Mouse (Mus musculus): Measurements from ENCODE around the gene Tcf25. TPM values are rescaled to one million over a fixed set of nuclear protein-coding genes. Genes with fewer than 3 reads are reported as not detected.
"Not testable (repeated sequence)": the region's sequence is repeated elsewhere in the genome, so short reads cannot be mapped to it uniquely, and the experiment has no call there.

The Tcf25 gene
- total RNA-seq, 2 experiments from 2014 or later, result 565 to 596 TPM

- no peak for DNase-seq (ENCODE audit: low spot score in 2 of 2)
Measured at GRCm38 (mm10) chr8:123426511-123427509, 53.3 kb downstream of the Tcf25 start.

GRCm38 (mm10) chr8:123427639-123428275 is 54.2 kb downstream of the Tcf25 start:
- no peak for DNase-seq (ENCODE audit: low spot score in 2 of 2)

DNA sequence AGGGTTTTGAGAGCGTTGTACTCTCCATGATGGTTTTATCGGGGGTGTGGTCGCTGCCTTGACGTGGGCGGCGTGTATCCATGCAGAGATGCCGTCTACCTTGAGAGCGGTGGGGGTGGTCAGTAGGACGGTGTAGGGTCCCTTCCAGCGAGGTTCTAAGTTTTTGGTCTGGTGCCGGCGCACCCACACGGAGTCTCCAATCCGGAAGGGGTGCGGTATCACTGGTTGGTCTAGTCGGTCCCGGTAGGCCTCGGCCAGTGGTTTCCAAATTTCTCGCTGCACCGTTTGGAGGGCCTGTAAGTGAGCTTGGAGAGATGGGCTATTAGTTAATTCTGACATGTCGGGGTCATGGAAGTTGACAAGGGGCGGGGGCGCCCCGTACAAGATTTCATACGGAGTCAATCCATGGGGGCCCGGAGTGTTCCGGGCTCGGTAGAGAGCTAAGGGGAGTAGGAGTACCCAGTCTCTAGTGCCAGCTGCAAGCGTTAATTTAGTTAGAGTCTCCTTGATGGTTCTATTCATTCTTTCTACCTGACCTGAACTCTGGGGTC is 54.9 kb downstream of the Tcf25 start:
- DNase-seq (ENCODE audit: low spot score in 2 of 2), result no peak

GRCm38 (mm10) chr8:123428939-123429721 is 55.6 kb downstream of the Tcf25 start:
- no peak for DNase-seq (ENCODE audit: low spot score in 2 of 2)

GRCm38 (mm10) chr8:123429722-123430013 is 56.1 kb downstream of the Tcf25 start:
- not testable (repeated sequence) for DNase-seq (ENCODE audit: low spot score in 2 of 2)

DNA sequence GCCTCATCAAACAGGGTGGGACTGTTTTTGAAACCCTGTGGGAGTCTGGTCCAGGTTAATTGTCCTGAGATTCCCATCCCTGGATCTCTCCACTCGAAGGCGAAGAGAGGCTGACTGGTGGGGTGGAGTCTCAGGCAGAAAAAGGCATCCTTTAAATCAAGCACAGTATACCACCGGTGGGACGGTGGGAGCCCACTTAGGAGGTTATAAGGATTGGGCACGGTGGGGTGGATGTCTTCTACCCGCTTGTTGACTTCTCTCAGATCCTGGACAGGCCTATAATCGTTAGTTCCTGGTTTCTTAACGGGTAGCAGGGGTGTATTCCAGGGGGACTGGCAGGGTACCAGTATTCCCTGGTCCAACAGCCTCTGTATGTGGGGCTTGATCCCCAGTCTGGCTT is 57.4 kb downstream of the Tcf25 start:
- not testable (repeated sequence) for DNase-seq (ENCODE audit: low spot score in 2 of 2)

- DNase-seq (ENCODE audit: low spot score in 2 of 2), result no peak
Measured at GRCm38 (mm10) chr8:123431616-123432365, 58.2 kb downstream of the Tcf25 start.

DNA sequence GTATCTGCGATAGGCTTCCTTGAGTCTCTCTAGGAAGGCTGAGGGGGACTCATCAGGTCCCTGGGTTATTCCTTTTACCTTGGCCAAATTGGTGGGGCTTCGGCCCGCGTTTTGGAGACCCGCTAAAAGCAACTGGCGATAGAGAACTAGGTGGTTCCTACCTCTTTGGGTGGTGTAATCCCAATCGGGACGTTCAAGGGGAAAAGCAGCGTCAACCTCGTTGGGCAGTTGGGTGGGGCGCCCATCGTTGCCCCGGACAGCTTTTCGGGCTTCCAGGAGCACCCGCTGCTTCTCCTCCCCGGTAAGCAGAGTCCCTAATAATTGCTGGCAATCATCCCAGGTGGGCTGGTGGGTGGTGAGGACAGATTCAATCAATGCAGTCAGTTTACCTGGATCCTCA is 58.8 kb downstream of the Tcf25 start:
- DNase-seq (ENCODE audit: low spot score in 2 of 2), result no peak

- not testable (repeated sequence) for DNase-seq (ENCODE audit: low spot score in 2 of 2)
Measured at GRCm38 (mm10) chr8:123433241-123433974, 59.9 kb downstream of the Tcf25 start.

GRCm38 (mm10) chr8:123441788-123442187 is 68.2 kb downstream of the Tcf25 start:
- no peak for DNase-seq (ENCODE audit: low spot score in 2 of 2)

DNA sequence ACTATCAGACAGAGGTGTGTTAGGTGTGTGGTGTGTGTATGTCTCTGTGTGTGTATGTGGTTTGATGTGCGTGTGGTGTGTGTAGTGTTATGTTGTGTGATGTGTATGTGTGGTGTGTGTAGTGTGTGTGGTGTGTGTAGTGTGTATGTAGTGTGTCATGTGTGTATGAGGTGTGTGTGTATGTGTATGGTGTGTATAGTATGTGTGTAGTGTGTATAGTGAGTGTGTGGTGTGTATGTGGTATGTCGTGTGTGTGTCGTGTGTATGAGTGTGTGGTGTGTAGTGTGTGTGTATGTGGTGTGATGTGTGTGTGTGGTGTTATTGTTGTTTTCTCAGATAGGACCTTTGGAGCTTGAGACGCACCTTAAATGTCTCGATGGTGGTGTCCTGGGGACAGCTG is 68.8 kb downstream of the Tcf25 start:
- no peak for DNase-seq (ENCODE audit: low spot score in 2 of 2)

DNA sequence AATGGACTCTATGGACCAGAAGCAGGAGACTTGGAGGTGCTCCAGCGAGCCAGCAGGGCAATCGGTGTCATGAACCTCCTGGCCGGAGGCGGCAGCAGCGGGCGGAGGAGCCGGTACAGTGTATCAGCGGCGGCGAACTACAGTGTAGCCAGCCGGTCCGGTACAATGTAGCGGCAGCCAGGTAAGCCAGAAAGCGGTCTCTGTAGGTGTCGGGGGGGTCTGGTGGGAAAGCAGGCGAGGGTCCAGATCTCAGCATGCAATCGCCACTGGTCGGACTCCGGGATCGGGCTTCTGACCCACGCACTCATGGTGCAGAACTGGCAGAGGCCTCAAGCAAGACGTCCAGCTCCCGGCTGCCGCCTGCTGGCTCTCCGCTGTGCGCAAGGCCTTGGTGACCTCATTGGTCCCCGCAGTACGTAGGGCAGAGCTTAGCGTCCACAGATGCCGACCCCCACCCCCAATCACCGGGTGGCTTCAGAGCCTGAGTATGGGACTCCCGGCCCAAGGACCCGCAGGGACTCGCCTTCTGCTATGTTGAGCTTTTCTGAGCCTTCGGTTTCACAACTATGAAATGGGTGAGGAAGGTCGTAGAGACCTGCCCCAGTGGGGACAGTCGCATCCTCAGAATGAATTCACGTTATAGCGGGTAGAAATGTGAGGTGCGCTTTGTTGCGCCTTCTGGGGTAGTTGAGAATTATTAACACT is 69.5 kb downstream of the Tcf25 start:
- DNase-seq (ENCODE audit: low spot score in 2 of 2), result peak; percentile 95 to 96

- DNase-seq (ENCODE audit: low spot score in 2 of 2), result no peak
Measured at GRCm38 (mm10) chr8:123443576-123443921, 70.0 kb downstream of the Tcf25 start.

- DNase-seq (ENCODE audit: low spot score in 2 of 2), result no peak
Measured at GRCm38 (mm10) chr8:123444131-123444530, 70.6 kb downstream of the Tcf25 start.

DNA sequence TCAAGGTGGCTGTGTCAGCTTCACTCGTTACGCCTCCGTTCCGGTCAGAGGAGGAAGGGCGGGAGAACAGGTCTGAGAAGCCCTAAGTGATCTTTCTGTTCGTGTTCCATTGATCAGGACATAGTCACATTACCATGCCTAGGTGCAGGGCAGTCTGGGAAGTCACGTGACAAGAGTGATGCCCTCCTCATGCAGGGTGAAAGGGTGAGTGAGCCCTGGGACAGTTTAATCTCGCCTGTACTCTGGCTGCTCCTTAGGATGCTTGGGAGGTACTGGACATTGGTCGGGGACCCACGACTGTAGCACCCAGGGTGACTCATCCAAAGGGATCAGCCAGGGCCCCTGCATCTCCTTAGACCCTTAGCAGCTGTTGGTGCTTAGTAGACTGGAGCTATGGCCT is 72.4 kb downstream of the Tcf25 start:
- no peak for DNase-seq (ENCODE audit: low spot score in 2 of 2)

GRCm38 (mm10) chr8:123446799-123447198 is 73.2 kb downstream of the Tcf25 start:
- no peak for DNase-seq (ENCODE audit: low spot score in 2 of 2)

DNA sequence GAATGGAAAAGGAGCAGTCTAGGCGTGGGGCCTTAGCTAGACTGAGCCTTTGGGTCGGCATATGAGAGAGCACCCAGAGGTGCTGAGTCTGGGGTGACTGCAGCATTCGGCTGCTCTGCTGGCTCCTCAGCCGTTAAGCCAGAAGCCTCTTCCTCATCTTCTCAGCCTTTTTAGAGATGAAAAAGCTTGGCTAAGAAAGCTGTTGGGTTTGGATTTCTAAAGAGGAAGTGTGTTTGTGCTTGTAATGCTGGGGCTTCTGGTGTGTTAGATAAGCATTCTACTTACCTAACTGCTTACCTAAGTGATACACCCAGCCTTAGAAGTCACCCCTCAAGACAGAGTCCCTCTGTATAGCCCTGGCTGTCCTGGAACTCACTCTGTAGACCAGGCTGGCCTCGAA is 77.2 kb downstream of the Tcf25 start:
- no peak for DNase-seq (ENCODE audit: low spot score in 2 of 2)

GRCm38 (mm10) chr8:123451747-123452146 is 78.2 kb downstream of the Tcf25 start:
- DNase-seq (ENCODE audit: low spot score in 2 of 2), result not testable (repeated sequence)

GRCm38 (mm10) chr8:123452149-123452548 is 78.6 kb downstream of the Tcf25 start:
- DNase-seq (ENCODE audit: low spot score in 2 of 2), result no peak
